Mouse (Mus musculus): ENCODE data around the gene Ncapg2.

The Ncapg2 gene

GRCm38 (mm10) chr12:116449536-116449935 is 44.3 kb downstream of the Ncapg2 start:
- no peak for DNase-seq

GRCm38 (mm10) chr12:116460379-116461065 is 55.3 kb downstream of the Ncapg2 start:
- no peak for DNase-seq

- DNase-seq: no peak
Observed at GRCm38 (mm10) chr12:116467030-116467429, 61.8 kb downstream of the Ncapg2 start.

GRCm38 (mm10) chr12:116468348-116468747 is 63.1 kb downstream of the Ncapg2 start:
- no peak for DNase-seq

- no peak for DNase-seq
Observed at GRCm38 (mm10) chr12:116469096-116469495, 63.9 kb downstream of the Ncapg2 start.

- no peak for DNase-seq
Observed at GRCm38 (mm10) chr12:116473264-116473663, 68.1 kb downstream of the Ncapg2 start.

- DNase-seq: no peak
Observed at GRCm38 (mm10) chr12:116473761-116474160, 68.6 kb downstream of the Ncapg2 start.

- no peak for DNase-seq
Observed at GRCm38 (mm10) chr12:116474676-116475075, 69.5 kb downstream of the Ncapg2 start.

GRCm38 (mm10) chr12:116478771-116479170 is 73.6 kb downstream of the Ncapg2 start:
- no peak for DNase-seq

GRCm38 (mm10) chr12:116481921-116482320 is 76.7 kb downstream of the Ncapg2 start:
- peak; percentile 37 for DNase-seq

- DNase-seq: no peak
Observed at GRCm38 (mm10) chr12:116483581-116483980, 78.4 kb downstream of the Ncapg2 start.

- no peak for DNase-seq
Observed at GRCm38 (mm10) chr12:116484991-116485390, 79.8 kb downstream of the Ncapg2 start.

GRCm38 (mm10) chr12:116485591-116486403 is 80.6 kb downstream of the Ncapg2 start, which contains the start of gene Ptprn2:
Ptprn2 (plus strand) TSS chr12:116485720.
- peak; percentile 84 for DNase-seq

GRCm38 (mm10) chr12:116486404-116486730 is 81.2 kb downstream of the Ncapg2 start:
- no peak for DNase-seq

GRCm38 (mm10) chr12:116488836-116489235 is 83.6 kb downstream of the Ncapg2 start:
- no peak for DNase-seq

- no peak for DNase-seq
Observed at GRCm38 (mm10) chr12:116490575-116491356, 85.6 kb downstream of the Ncapg2 start.

- peak; percentile 1 for DNase-seq
Observed at GRCm38 (mm10) chr12:116498666-116499065, 93.5 kb downstream of the Ncapg2 start.

GRCm38 (mm10) chr12:116500652-116501051 is 95.5 kb downstream of the Ncapg2 start:
- peak; percentile 22 for DNase-seq

GRCm38 (mm10) chr12:116512482-116512881 is 107.3 kb downstream of the Ncapg2 start:
- no peak for DNase-seq

All from cerebellum, adult 9-11 months (tissue).